10 mouse cellular contexts compared by ENCODE assay signal in genomic region chr8:20598300-20599170, GRCm38 (mm10). TPM values are rescaled to one million over a fixed set of nuclear protein-coding genes. Genes with fewer than 3 reads are reported as not detected.
A peak's percentile ranks its signal among the peaks of the same experiment; 100 is the strongest.
DNase-seq lines count a peak whose midpoint lies in the region; ATAC-seq and TF ChIP-seq lines count a peak whose summit lies in the region.
"Not testable (repeated sequence)": the region's sequence is repeated elsewhere in the genome, so short reads cannot be mapped to it uniquely, and the experiment has no call there.
"Had no signal": no experiment of that assay in that cellular context is flagged by ENCODE, and none has a peak within 500 bp of the region (broad histone marks: within the 10 kb centered on the region; RNA-seq: fewer than 3 reads in every experiment).

No protein-coding gene starts in this region.

- not testable (repeated sequence) for TF ChIP-seq CTCF in heart, postnatal 0 days (IDR thresholded peaks at IDR 0.05; ENCODE audit: low read depth); liver, postnatal 0 days (IDR thresholded peaks at IDR 0.05; ENCODE audit: low read depth)

- not testable (repeated sequence) for H3K4me2 ChIP-seq in forebrain, embryonic 13.5 days; heart, postnatal 0 days (ENCODE audit: low read depth, low read length); intestine, embryonic 15.5 days (replicated peaks); limb, embryonic 12.5 days; liver, postnatal 0 days (ENCODE audit: low read depth, low read length); midbrain, embryonic 15.5 days; stomach, embryonic 14.5 days (replicated peaks; ENCODE audit: low read depth, low read length)

- H3K27ac ChIP-seq in forebrain, embryonic 13.5 days; heart, postnatal 0 days (ENCODE audit: low read depth); intestine, embryonic 15.5 days; limb, embryonic 12.5 days; liver, postnatal 0 days (ENCODE audit: low read depth); midbrain, embryonic 15.5 days; stomach, embryonic 14.5 days (ENCODE audit: low read length): not testable (repeated sequence)

- H3K9me3 ChIP-seq in forebrain, embryonic 13.5 days (replicated peaks); heart, postnatal 0 days (replicated peaks; ENCODE audit: control insufficient read depth, low read length); intestine, embryonic 15.5 days; limb, embryonic 12.5 days; liver, postnatal 0 days (ENCODE audit: low read length); midbrain, embryonic 15.5 days; stomach, embryonic 14.5 days (ENCODE audit: control insufficient read depth, low read depth, low read length): not testable (repeated sequence)

- H3K27me3 ChIP-seq in forebrain, embryonic 13.5 days; heart, postnatal 0 days (ENCODE audit: control insufficient read depth, insufficient read depth, low read length); intestine, embryonic 15.5 days (replicated peaks); limb, embryonic 12.5 days; liver, postnatal 0 days (ENCODE audit: insufficient read depth, low read length); midbrain, embryonic 15.5 days (replicated peaks); stomach, embryonic 14.5 days (ENCODE audit: control insufficient read depth, insufficient read depth, low read length): not testable (repeated sequence)

- H3K4me1 ChIP-seq in forebrain, embryonic 13.5 days; heart, postnatal 0 days (ENCODE audit: control insufficient read depth, insufficient read depth); intestine, embryonic 15.5 days (replicated peaks); limb, embryonic 12.5 days (replicated peaks); liver, postnatal 0 days (ENCODE audit: insufficient read depth); midbrain, embryonic 15.5 days; stomach, embryonic 14.5 days (ENCODE audit: control insufficient read depth, insufficient read depth, low read length): not testable (repeated sequence)

- not testable (repeated sequence) for TF ChIP-seq EP300 in heart, postnatal 0 days (IDR thresholded peaks at IDR 0.05; ENCODE audit: low read depth); liver, postnatal 0 days (IDR thresholded peaks at IDR 0.05; ENCODE audit: low read depth)

- not testable (repeated sequence) for H3K36me3 ChIP-seq in forebrain, embryonic 13.5 days (ENCODE audit: poor library complexity, severe bottlenecking); heart, postnatal 0 days (replicated peaks; ENCODE audit: control insufficient read depth, insufficient read depth, low read length); intestine, embryonic 15.5 days; limb, embryonic 12.5 days; liver, postnatal 0 days (replicated peaks; ENCODE audit: insufficient read depth, low read length); midbrain, embryonic 15.5 days (replicated peaks); stomach, embryonic 14.5 days (ENCODE audit: control insufficient read depth, insufficient read depth, low read length)

- WGBS in forebrain, embryonic 13.5 days: 77% methylated on average over 8 of the region's 10 CpGs
- 73% methylated on average over 5 of the region's 10 CpGs for WGBS in heart, postnatal 0 days
- WGBS in intestine, embryonic 15.5 days: 75% methylated on average over 9 of the region's 10 CpGs
- WGBS in limb, embryonic 12.5 days: 89% methylated on average over 9 of the region's 10 CpGs
- WGBS in liver, postnatal 0 days (ENCODE audit: insufficient replicate concordance): 64% methylated on average over 4 of the region's 10 CpGs
- WGBS in midbrain, embryonic 15.5 days: 78% methylated on average over 10 of the region's 10 CpGs
- WGBS in stomach, embryonic 14.5 days: 80% methylated on average over 5 of the region's 10 CpGs

- DNase-seq in heart, postnatal 0 days (ENCODE audit: low spot score); liver, postnatal 0 days: not testable (repeated sequence)

- not testable (repeated sequence) for H3K9ac ChIP-seq in forebrain, embryonic 13.5 days; heart, postnatal 0 days (replicated peaks; ENCODE audit: low read depth, low read length); intestine, embryonic 15.5 days; limb, embryonic 12.5 days (replicated peaks); liver, postnatal 0 days (replicated peaks); midbrain, embryonic 15.5 days; stomach, embryonic 14.5 days (replicated peaks; ENCODE audit: low read depth, low read length)

- not testable (repeated sequence) for H3K4me3 ChIP-seq in forebrain, embryonic 13.5 days; heart, postnatal 0 days (ENCODE audit: low read depth, low read length); intestine, embryonic 15.5 days (replicated peaks); limb, embryonic 12.5 days (replicated peaks); liver, postnatal 0 days (ENCODE audit: low read depth, low read length); midbrain, embryonic 15.5 days; stomach, embryonic 14.5 days (ENCODE audit: low read depth, low read length)

- ATAC-seq in forebrain, embryonic 13.5 days: peak; percentile 70; the same call in 1 of the 2 replicates
- ATAC-seq in heart, postnatal 0 days (ENCODE audit: insufficient read depth, low read depth): peak; percentile 44; the same call in 1 of the 2 replicates
- ATAC-seq in intestine, embryonic 15.5 days: peak; percentile 75
- ATAC-seq in limb, embryonic 12.5 days (ENCODE audit: insufficient number of reproducible peaks, insufficient read depth, low FRiP score, low TSS enrichment, low read depth): peak; percentile 88
- ATAC-seq in liver, postnatal 0 days: 0 out of 2 replicates have a peak, but pooled peaks have one; percentile 49
- ATAC-seq in midbrain, embryonic 15.5 days (replicated peaks): peak; percentile 84
- peak; percentile 84; the same call in 1 of the 2 replicates for ATAC-seq in stomach, embryonic 14.5 days (ENCODE audit: insufficient number of reproducible peaks, insufficient read depth, low FRiP score, low read depth)

RNA-seq across cellular contexts. Expression of gene Gm21119, which starts 16.2 kb away (rescaled TPM):
- 0.17 TPM in 1 of 2 replicates, not detected in the other for polyA plus RNA-seq in forebrain, embryonic 13.5 days (2015; fragmentation: Nextera tagmentation; extraction: Ambion mirVana)
- total RNA-seq in heart, postnatal 0 days (2014; rRNA removed; ENCODE audit: low replicate concordance): 0.34 and 0.58 TPM in 2 replicates
- 0.04 TPM in 1 of 2 replicates, not detected in the other for polyA plus RNA-seq in heart, postnatal 0 days (2015; fragmentation: Nextera tagmentation; extraction: Ambion mirVana)
- polyA plus RNA-seq in intestine, embryonic 15.5 days (2015; fragmentation: Nextera tagmentation; extraction: Ambion mirVana): 0.59 and 0.72 TPM in 2 replicates
- polyA plus RNA-seq in limb, embryonic 12.5 days (2016; fragmentation: Nextera tagmentation; extraction: Ambion mirVana): not detected in 2 replicates
- polyA plus RNA-seq in liver, postnatal 0 days (2015; fragmentation: Nextera tagmentation; extraction: Ambion mirVana): not detected in 2 replicates
- 0.31 and 0.40 TPM in 2 replicates for polyA plus RNA-seq in midbrain, embryonic 15.5 days (2015; fragmentation: Nextera tagmentation; extraction: Ambion mirVana)
- polyA plus RNA-seq in stomach, embryonic 14.5 days (2014; fragmentation: Nextera tagmentation; extraction: Ambion mirVana): 0.34 TPM in 1 of 2 replicates, not detected in the other
- polyA plus RNA-seq: forebrain, embryonic 14.5 days; heart, adult 2 months; thymus, postnatal 0 days had no signal
